22 mouse cellular contexts compared by ENCODE assay signal in genomic region chr12:54876879-54877278, GRCm38 (mm10). TPM values are rescaled to one million over a fixed set of nuclear protein-coding genes. Genes with fewer than 3 reads are reported as not detected.
DNase-seq lines count a peak whose midpoint lies in the region; ATAC-seq and TF ChIP-seq lines count a peak whose summit lies in the region.
"Had no signal": no experiment of that assay in that cellular context is flagged by ENCODE, and none has a peak within 500 bp of the region (broad histone marks: within the 10 kb centered on the region; RNA-seq: fewer than 3 reads in every experiment).

No protein-coding gene starts in this region.

- H3K4me3 ChIP-seq in heart, postnatal 0 days (ENCODE audit: low read depth, low read length), result no peak overlapping the region
- no peak overlapping the region for H3K4me3 ChIP-seq in midbrain, embryonic 11.5 days (ENCODE audit: low read depth, low read length)
- H3K4me3 ChIP-seq in midbrain, postnatal 0 days (ENCODE audit: low read depth, low read length), result no peak overlapping the region
- H3K4me3 ChIP-seq in limb, embryonic 14.5 days (replicated peaks; ENCODE audit: low read length), result no peak overlapping the region
- H3K4me3 ChIP-seq: embryonic facial prominence, embryonic 15.5 days; erythroblast, embryonic 14.5 days; forebrain, embryonic 12.5 days; heart, embryonic 10.5 days; hindbrain, embryonic 10.5 days; intestine, embryonic 15.5 days had no signal

- intact Hi-C loops in gastrocnemius, postnatal 14 days (cut with DNase I; ENCODE audit: low total_unique reads), result no loop called here
- intact Hi-C loops in heart, postnatal 36 days (cut with DNase I), result loop anchor here (2.0 kb wide), 1 partner anchor 14 kb away; the partner anchor contains the start of gene Cfl2

- no peaks in the 10 kb centered on the region for H3K36me3 ChIP-seq in heart, postnatal 0 days (replicated peaks; ENCODE audit: control insufficient read depth, insufficient read depth, low read length)
- no peaks in the 10 kb centered on the region for H3K36me3 ChIP-seq in midbrain, embryonic 11.5 days (ENCODE audit: control insufficient read depth, insufficient read depth, low read length)
- H3K36me3 ChIP-seq in midbrain, postnatal 0 days (ENCODE audit: insufficient read depth, low read length), result no peaks in the 10 kb centered on the region
- no peaks in the 10 kb centered on the region for H3K36me3 ChIP-seq in limb, embryonic 14.5 days (ENCODE audit: control insufficient read depth, insufficient read depth, low read length)
- H3K36me3 ChIP-seq: embryonic facial prominence, embryonic 15.5 days; forebrain, embryonic 12.5 days; heart, embryonic 10.5 days; hindbrain, embryonic 10.5 days; intestine, embryonic 15.5 days had no signal

- 38% methylated on average over 5 of the region's 5 CpGs for WGBS in heart, postnatal 0 days
- 31% methylated on average over 5 of the region's 5 CpGs for WGBS in midbrain, embryonic 11.5 days
- WGBS in midbrain, postnatal 0 days, result 21% methylated on average over 5 of the region's 5 CpGs
- 34% methylated on average over 5 of the region's 5 CpGs for WGBS in limb, embryonic 14.5 days

- no peak overlapping the region for H3K9ac ChIP-seq in heart, postnatal 0 days (replicated peaks; ENCODE audit: low read depth, low read length)
- H3K9ac ChIP-seq in midbrain, embryonic 11.5 days (ENCODE audit: low read length), result no peak overlapping the region
- no peak overlapping the region for H3K9ac ChIP-seq in midbrain, postnatal 0 days (replicated peaks; ENCODE audit: low read length, poor library complexity, severe bottlenecking)
- H3K9ac ChIP-seq in limb, embryonic 14.5 days (ENCODE audit: low read depth, low read length, severe bottlenecking), result no peak overlapping the region
- H3K9ac ChIP-seq: embryonic facial prominence, embryonic 15.5 days; forebrain, embryonic 12.5 days; hindbrain, embryonic 14.5 days; intestine, embryonic 15.5 days had no signal

- H3K9me3 ChIP-seq in heart, postnatal 0 days (replicated peaks; ENCODE audit: control insufficient read depth, low read length), result no peaks in the 10 kb centered on the region
- H3K9me3 ChIP-seq in midbrain, embryonic 11.5 days (ENCODE audit: control insufficient read depth, low read length), result no peaks in the 10 kb centered on the region
- H3K9me3 ChIP-seq in midbrain, postnatal 0 days (ENCODE audit: low read length), result no peaks in the 10 kb centered on the region
- H3K9me3 ChIP-seq in limb, embryonic 14.5 days (ENCODE audit: control insufficient read depth, low read length), result no peaks in the 10 kb centered on the region
- H3K9me3 ChIP-seq: embryonic facial prominence, embryonic 15.5 days; forebrain, embryonic 12.5 days; heart, embryonic 10.5 days; hindbrain, embryonic 10.5 days; intestine, embryonic 15.5 days had no signal

- H3K4me1 ChIP-seq in heart, postnatal 0 days (ENCODE audit: control insufficient read depth, insufficient read depth), result no peaks in the 10 kb centered on the region
- H3K4me1 ChIP-seq in midbrain, embryonic 11.5 days (ENCODE audit: control insufficient read depth, insufficient read depth, low read length), result no peaks in the 10 kb centered on the region
- H3K4me1 ChIP-seq in midbrain, postnatal 0 days (ENCODE audit: insufficient read depth, low read length), result no peaks in the 10 kb centered on the region
- no peaks in the 10 kb centered on the region for H3K4me1 ChIP-seq in limb, embryonic 14.5 days (ENCODE audit: control insufficient read depth, insufficient read depth, low read length)
- H3K4me1 ChIP-seq: embryonic facial prominence, embryonic 15.5 days; forebrain, embryonic 12.5 days; hindbrain, embryonic 10.5 days; intestine, embryonic 15.5 days had no signal

- TF ChIP-seq CTCF in heart, postnatal 0 days (IDR thresholded peaks at IDR 0.05; ENCODE audit: low read depth), result no peak
- TF ChIP-seq CTCF in midbrain, postnatal 0 days (IDR thresholded peaks at IDR 0.05), result no peak

- peak overlapping the region; percentile 39; the same call in 1 of the 2 replicates for H3K27ac ChIP-seq in heart, postnatal 0 days (ENCODE audit: low read depth)
- H3K27ac ChIP-seq in midbrain, embryonic 11.5 days (ENCODE audit: low read depth, low read length), result no peak overlapping the region
- H3K27ac ChIP-seq in midbrain, postnatal 0 days (ENCODE audit: low read depth, low read length), result no peak overlapping the region
- H3K27ac ChIP-seq in limb, embryonic 14.5 days (replicated peaks; ENCODE audit: low read depth, low read length), result no peak overlapping the region
- H3K27ac ChIP-seq: embryonic facial prominence, embryonic 15.5 days; forebrain, embryonic 12.5 days; heart, embryonic 10.5 days; hindbrain, embryonic 10.5 days; hindbrain, embryonic 14.5 days; intestine, embryonic 15.5 days had no signal

- TF ChIP-seq POLR2A in limb, embryonic 14.5 days (IDR thresholded peaks at IDR 0.05; ENCODE audit: borderline replicate concordance, extremely low read depth, insufficient read depth, insufficient read length), result no peak

- H3K27me3 ChIP-seq in heart, postnatal 0 days (ENCODE audit: control insufficient read depth, insufficient read depth, low read length), result no peaks in the 10 kb centered on the region
- H3K27me3 ChIP-seq in midbrain, embryonic 11.5 days (ENCODE audit: control insufficient read depth, insufficient read depth, low read length), result no peaks in the 10 kb centered on the region
- no peaks in the 10 kb centered on the region for H3K27me3 ChIP-seq in midbrain, postnatal 0 days (ENCODE audit: insufficient read depth, low read length)
- H3K27me3 ChIP-seq in limb, embryonic 14.5 days (ENCODE audit: control insufficient read depth, insufficient read depth, low read length), result no peaks in the 10 kb centered on the region
- H3K27me3 ChIP-seq: embryonic facial prominence, embryonic 15.5 days; forebrain, embryonic 12.5 days; intestine, embryonic 15.5 days had no signal

- no peak for TF ChIP-seq EP300 in heart, postnatal 0 days (IDR thresholded peaks at IDR 0.05; ENCODE audit: low read depth)

- ATAC-seq in heart, postnatal 0 days (ENCODE audit: insufficient read depth, low read depth), result no peak
- no peak for ATAC-seq in midbrain, embryonic 11.5 days (ENCODE audit: low FRiP score)
- ATAC-seq in midbrain, postnatal 0 days (ENCODE audit: low FRiP score), result no peak
- peak; percentile 35; the same call in 1 of the 2 replicates for ATAC-seq in limb, embryonic 14.5 days (ENCODE audit: low FRiP score, low read depth)
- ATAC-seq: forebrain, embryonic 16.5 days; intestine, embryonic 15.5 days had no signal

- H3K4me2 ChIP-seq in heart, postnatal 0 days (ENCODE audit: low read depth, low read length), result no peak overlapping the region
- no peak overlapping the region for H3K4me2 ChIP-seq in midbrain, embryonic 11.5 days
- no peak overlapping the region for H3K4me2 ChIP-seq in midbrain, postnatal 0 days (ENCODE audit: low read depth, low read length, poor library complexity, severe bottlenecking)
- H3K4me2 ChIP-seq in limb, embryonic 14.5 days (replicated peaks; ENCODE audit: low read depth, low read length, severe bottlenecking), result no peak overlapping the region
- H3K4me2 ChIP-seq: embryonic facial prominence, embryonic 15.5 days; forebrain, embryonic 12.5 days; hindbrain, embryonic 14.5 days; intestine, embryonic 15.5 days had no signal

- peak; percentile 12 for DNase-seq in gastrocnemius, postnatal 14 days
- no peak for DNase-seq in gastrocnemius, postnatal 25 days
- no peak for DNase-seq in heart, postnatal 0 days (ENCODE audit: low spot score)
- DNase-seq in heart, postnatal 36 days, result no peak
- DNase-seq in midbrain, embryonic 11.5 days (ENCODE audit: low spot score, missing footprints), result peak; percentile 72
- no peak for DNase-seq in midbrain, postnatal 0 days (ENCODE audit: low spot score)
- DNase-seq in limb, embryonic 14.5 days (ENCODE audit: low spot score), result peak; percentile 37
- DNase-seq in embryo, embryonic 11 days, result no peak
- DNase-seq: adrenal gland, postnatal 10 days; cerebellum, adult 11-12 months; cerebellum, adult 9-10 months; cerebellum, postnatal 25 days; gastrocnemius, postnatal 10 days; kidney, adult 18-20 months had no signal

RNA-seq across cellular contexts. Expression of gene Cfl2, which starts 14.2 kb away (rescaled TPM):
- total RNA-seq in gastrocnemius, postnatal 14 days (2021), result 100 to 1,000 TPM; 625 to 714 TPM
- 100 to 1,000 TPM; 511 to 548 TPM for total RNA-seq in gastrocnemius, postnatal 25 days (2021)
- 454 and 487 TPM in 2 replicates for total RNA-seq in heart, postnatal 0 days (2014; rRNA removed; ENCODE audit: low replicate concordance)
- 555 and 561 TPM in 2 replicates for polyA plus RNA-seq in heart, postnatal 0 days (2015; fragmentation: Nextera tagmentation; extraction: Ambion mirVana)
- total RNA-seq in heart, postnatal 36 days (2021), result 100 to 1,000 TPM; 379 to 384 TPM
- 278 and 287 TPM in 2 replicates for polyA plus RNA-seq in midbrain, embryonic 11.5 days (2014; fragmentation: Nextera tagmentation; extraction: Ambion mirVana)
- 209 and 212 TPM in 2 replicates for total RNA-seq in midbrain, postnatal 0 days (2014; rRNA removed)
- 249 and 256 TPM in 2 replicates for polyA plus RNA-seq in midbrain, postnatal 0 days (2015; fragmentation: Nextera tagmentation; extraction: Ambion mirVana)
- polyA plus RNA-seq in limb, embryonic 14.5 days (2012; rRNA removed), result 68.9 and 70.9 TPM in 2 replicates
- polyA plus RNA-seq in limb, embryonic 14.5 days (2014; fragmentation: Nextera tagmentation; extraction: Ambion mirVana), result 183 and 228 TPM in 2 replicates

Comparison
In these comparisons a context has a peak if more than half of its experiments do, and no peak if none do; other contexts are left out.
1. DNase-seq: peak in gastrocnemius, postnatal 14 days (single experiment), midbrain, embryonic 11.5 days (single experiment) and limb, embryonic 14.5 days (single experiment); none in gastrocnemius, postnatal 25 days (single experiment), heart, postnatal 0 days (single experiment), heart, postnatal 36 days (0 of 2), midbrain, postnatal 0 days (single experiment) and embryo, embryonic 11 days (single experiment).